Mouse (Mus musculus): ENCODE measurements around the gene Kcnh6.
"Not testable (repeated sequence)": the region's sequence is repeated elsewhere in the genome, so short reads cannot be mapped to it uniquely, and the experiment has no call there.

The Kcnh6 gene

GRCm38 (mm10) chr11:106013556-106014225 is 5.8 kb downstream of the Kcnh6 start:
- no peak for DNase-seq (ENCODE audit: low spot score)

DNA sequence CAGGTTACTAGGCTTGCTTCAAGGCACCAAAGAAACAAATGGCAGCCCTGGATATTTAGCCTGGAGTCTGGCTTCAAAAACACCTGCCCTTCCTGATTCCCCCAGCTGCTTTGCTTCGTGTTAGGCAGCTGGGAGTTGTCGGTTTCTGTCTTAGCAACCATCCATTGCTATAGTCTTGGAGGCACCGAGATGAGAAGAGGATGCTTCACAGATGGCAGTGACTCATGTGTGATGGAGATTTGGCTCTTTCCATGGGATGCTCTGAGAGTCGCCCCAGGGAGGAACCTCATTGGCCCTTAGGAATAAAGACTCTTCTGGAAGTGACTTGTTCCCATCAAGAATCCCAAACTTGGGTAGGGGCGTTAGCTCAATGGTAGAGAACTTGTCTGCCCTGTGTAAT is 8.5 kb downstream of the Kcnh6 start:
- DNase-seq (ENCODE audit: low spot score) = no peak

- DNase-seq (ENCODE audit: low spot score) = no peak
These were observed 12.3 kb downstream of the Kcnh6 start for GRCm38 (mm10) chr11:106020051-106020763.

GRCm38 (mm10) chr11:106025774-106026173 is 17.9 kb downstream of the Kcnh6 start:
- peak; percentile 37 for DNase-seq (ENCODE audit: low spot score)

- peak; percentile 47 for DNase-seq (ENCODE audit: low spot score)
These were observed 18.7 kb downstream of the Kcnh6 start for GRCm38 (mm10) chr11:106026465-106027151.

- no peak for DNase-seq (ENCODE audit: low spot score)
These were observed 19.7 kb downstream of the Kcnh6 start for GRCm38 (mm10) chr11:106027607-106028006.

- DNase-seq (ENCODE audit: low spot score) = not testable (repeated sequence)
These were observed 24.1 kb downstream of the Kcnh6 start for GRCm38 (mm10) chr11:106032074-106032473.

DNA sequence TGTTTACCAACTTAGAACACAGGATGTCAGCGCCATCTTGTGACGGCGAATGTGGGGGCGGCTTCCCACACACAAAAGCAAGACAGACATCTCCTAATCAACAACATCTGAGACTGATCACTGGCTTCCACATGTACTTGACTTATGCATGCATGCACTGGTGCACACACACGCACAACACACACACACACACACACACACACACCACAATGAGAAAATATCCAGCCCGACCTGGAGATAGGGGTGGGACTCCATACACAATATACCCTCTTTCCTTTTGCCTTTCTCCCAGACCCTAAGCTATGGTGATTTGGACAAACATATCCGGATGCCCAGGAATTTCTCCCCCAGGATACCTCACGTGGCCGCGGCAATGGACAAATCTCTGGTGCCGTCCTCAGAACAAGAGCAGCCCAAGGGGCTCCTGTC is 25.6 kb downstream of the Kcnh6 start:
- DNase-seq (ENCODE audit: low spot score) = no peak

DNA sequence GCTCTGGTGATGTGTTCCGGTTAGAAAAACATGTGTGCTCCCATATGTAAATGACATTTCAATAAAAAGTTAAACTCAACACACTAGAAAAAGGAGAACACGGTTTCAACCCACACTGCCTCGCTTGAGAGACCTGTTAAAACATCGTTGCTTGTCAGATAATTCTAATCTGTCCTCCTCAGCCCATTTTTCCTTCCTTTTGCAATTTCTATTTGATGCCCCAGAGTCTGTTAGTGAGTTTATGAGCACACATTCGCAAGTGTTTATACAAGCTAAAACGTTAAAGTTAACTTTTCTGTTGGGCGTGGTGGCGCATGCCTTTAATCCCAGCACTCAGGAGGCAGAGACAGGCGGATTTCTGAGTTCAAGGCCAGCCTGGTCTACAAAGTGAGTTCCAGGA is 27.1 kb downstream of the Kcnh6 start:
- DNase-seq (ENCODE audit: low spot score) = no peak

DNA sequence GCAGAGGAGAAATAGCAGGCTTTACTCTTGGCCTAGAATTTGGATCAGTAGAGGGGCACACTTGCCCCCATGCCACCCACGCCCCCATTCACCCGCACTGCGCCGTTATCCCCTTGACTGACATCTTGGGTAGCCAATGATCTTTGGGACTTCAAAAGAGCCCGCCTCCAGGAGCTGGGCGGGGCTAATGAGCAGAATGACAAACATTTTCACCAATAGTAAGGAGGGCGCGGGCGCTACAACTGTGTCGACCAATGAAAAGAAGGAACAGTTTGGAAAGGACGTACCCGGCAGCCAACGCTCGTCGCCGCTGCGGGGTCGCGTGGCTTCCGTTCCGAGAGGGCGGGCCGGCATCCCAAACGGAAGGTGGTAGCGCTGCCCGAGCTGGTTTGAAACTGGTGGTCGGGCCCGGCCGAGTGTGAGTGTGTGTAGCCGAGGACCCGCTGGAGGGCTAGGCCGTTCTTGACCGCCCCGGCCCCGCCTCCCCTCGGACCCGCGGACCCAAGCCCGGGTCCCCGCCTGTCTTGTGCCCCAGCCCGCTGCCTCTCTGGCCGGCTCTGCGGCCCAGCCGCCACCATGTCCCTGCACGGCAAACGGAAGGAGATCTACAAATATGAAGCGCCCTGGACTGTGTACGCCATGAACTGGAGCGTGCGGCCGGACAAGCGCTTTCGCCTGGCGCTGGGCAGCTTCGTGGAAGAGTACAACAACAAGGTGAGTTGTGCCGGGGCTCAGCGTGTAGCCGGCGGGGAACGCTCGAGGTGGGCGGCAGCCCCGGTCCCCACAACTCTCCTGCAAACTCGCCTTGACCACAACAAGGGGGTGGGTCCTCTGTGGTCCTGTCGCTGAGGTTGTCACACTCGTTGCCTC is 28.9 kb downstream of the Kcnh6 start, which contains the start of gene Dcaf7:
Gene Dcaf7, plus strand, starts transcription at position 325 of the 870 bp plus-strand sequence.
- DNase-seq (ENCODE audit: low spot score) = peak; percentile 99

GRCm38 (mm10) chr11:106037418-106037751 is 29.5 kb downstream of the Kcnh6 start:
- no peak for DNase-seq (ENCODE audit: low spot score)

DNA sequence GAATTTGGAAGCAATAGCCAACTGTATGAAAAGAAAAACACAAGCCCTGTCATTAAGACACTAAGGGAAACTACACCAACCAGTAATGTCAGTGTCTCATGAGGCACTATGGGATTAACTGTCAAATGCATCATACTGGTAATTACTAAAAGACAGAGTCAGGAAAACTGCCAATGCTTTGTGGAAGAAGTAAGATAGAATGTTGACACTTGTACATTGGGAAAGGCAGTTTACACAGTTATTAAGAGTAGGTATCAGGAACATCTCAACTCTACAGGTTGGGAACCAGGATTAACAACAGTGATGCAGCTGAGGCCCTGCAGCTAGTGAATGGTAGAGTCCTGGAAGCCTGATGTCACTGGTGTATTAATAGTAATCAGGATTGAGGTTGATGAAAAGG is 36.4 kb downstream of the Kcnh6 start:
- no peak for DNase-seq (ENCODE audit: low spot score)

- no peak for DNase-seq (ENCODE audit: low spot score)
These were observed 37.3 kb downstream of the Kcnh6 start for GRCm38 (mm10) chr11:106045256-106045655.

- no peak for DNase-seq (ENCODE audit: low spot score)
These were observed 37.9 kb downstream of the Kcnh6 start for GRCm38 (mm10) chr11:106045780-106046179.

- no peak for DNase-seq (ENCODE audit: low spot score)
These were observed 38.7 kb downstream of the Kcnh6 start for GRCm38 (mm10) chr11:106046584-106046983.

DNA sequence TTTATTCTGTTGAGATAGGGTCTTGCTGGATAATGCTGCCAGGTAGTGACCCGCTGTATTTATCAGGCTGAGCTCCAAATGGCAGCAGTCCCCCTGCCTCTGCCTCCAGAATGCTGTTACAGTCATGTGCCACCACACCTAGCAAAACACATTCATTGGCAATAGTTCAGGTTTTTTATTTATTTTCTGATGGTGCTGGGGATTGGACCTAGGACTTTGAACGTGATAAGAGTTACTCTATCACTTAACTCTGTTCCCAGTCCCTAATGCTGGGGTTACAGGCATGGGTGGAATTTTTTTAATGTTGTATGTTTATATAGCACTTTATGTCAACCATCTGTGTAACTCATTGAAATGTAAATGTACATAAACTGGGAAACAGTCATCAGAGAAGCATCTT is 46.0 kb downstream of the Kcnh6 start:
- DNase-seq (ENCODE audit: low spot score) = no peak

- no peak for DNase-seq (ENCODE audit: low spot score)
These were observed 46.7 kb downstream of the Kcnh6 start for GRCm38 (mm10) chr11:106054600-106054999.

DNA sequence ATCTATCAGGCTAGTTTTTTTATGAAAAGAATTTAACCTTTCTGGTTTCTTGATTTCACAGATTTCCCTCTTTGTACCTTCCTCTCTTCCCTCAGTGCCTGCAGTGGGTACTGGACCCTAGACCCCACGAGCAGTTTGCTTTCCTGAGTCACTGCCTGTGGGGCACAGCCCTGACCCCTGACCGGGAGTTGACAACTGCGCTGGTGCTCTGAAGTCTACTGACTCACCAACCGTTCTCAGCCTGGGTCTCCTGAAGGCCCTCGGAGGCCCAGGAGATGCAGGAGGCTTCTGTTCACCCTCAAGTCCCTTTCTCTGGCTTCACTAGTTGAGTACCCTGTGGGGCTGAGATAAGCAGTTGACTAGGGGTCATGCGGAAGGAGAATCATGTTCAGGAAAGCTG is 47.4 kb downstream of the Kcnh6 start:
- DNase-seq (ENCODE audit: low spot score) = no peak

DNA sequence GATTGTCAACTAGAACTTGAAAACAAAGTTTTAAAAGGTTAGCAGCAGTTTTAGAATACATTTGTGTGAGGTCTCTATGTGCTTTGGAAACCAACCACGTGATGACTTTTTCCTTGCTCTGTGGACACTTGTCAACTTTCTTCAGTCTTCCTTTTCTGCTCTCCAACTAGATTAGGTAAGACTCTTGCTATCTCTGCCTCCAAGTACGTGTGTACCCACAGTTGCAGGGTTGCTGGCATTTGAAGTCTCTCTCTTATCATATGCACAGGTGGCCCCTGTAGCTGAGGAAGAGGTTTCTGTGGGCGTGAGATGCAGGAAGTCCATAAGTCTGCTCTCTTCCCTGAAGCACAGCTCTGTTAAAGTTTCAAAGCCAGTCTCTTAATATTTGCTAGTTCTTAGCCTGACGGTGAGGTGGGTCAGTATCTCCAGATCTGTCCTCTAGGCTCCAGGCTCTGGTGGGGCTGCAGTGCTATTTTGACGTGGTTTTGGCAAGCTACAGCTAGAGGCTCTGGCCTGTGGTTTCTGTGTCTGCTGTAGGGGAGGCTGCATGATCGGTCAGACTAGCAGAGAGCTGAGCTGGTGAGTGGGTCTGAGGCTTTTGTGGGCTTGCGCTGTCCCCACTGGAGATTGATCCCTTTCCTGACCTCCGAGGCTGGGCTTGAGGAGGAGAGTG is 49.0 kb downstream of the Kcnh6 start:
- DNase-seq (ENCODE audit: low spot score) = peak; percentile 66

DNA sequence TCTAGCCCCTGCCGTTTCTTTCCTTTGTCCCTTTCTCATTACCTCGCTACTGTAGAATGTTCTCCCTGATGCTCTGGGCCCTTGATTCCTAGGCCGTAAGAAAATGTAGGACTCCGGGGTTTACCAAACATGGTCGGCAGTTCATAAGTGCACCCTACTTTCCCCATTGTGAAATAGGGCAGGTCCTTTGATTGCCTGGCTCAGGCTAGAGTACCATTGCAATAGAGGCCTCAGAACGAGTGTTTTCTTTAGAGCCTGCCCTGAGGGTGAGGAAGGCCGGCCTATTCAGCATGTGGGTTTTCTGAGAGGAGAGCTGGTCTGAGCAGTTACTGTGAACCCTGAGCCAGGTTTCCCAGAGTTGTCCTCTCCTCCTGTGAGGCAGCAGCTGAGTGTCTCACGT is 50.1 kb downstream of the Kcnh6 start:
- no peak for DNase-seq (ENCODE audit: low spot score)

- DNase-seq (ENCODE audit: low spot score) = no peak
These were observed 52.6 kb downstream of the Kcnh6 start for GRCm38 (mm10) chr11:106060549-106060948.

- DNase-seq (ENCODE audit: low spot score) = no peak
These were observed 53.4 kb downstream of the Kcnh6 start for GRCm38 (mm10) chr11:106061311-106061710.
